In genomic region chr6:82917778-82918129, GRCm38 (mm10) we compare ENCODE assay signal across 8 mouse cellular contexts. TPM values are rescaled to one million over a fixed set of nuclear protein-coding genes. Genes with fewer than 3 reads are reported as not detected.
DNase-seq lines count a peak whose midpoint lies in the region; ATAC-seq and TF ChIP-seq lines count a peak whose summit lies in the region.

No protein-coding gene starts in this region.

- ATAC-seq in heart, embryonic 14.5 days (ENCODE audit: insufficient number of reproducible peaks, insufficient read depth, low FRiP score, low read depth), result 0 out of 2 replicates have a peak, but pooled peaks have one; percentile 22
- peak; percentile 19; the same call in 1 of the 2 replicates for ATAC-seq in forebrain, embryonic 16.5 days
- ATAC-seq in neural tube, embryonic 15.5 days (ENCODE audit: low FRiP score), result peak; percentile 29; the same call in 1 of the 2 replicates

- 0 out of 2 replicates have a peak, but pooled peaks cover 5% of the 10 kb centered on the region for H3K27me3 ChIP-seq in heart, embryonic 14.5 days (ENCODE audit: control insufficient read depth, insufficient read depth, low read length)
- no peaks in the 10 kb centered on the region for H3K27me3 ChIP-seq in forebrain, embryonic 16.5 days (replicated peaks; ENCODE audit: control insufficient read depth, insufficient read depth, low read length)
- no peaks in the 10 kb centered on the region; the same call in 1 of the 2 replicates for H3K27me3 ChIP-seq in neural tube, embryonic 15.5 days (replicated peaks)

- no peak overlapping the region for H3K4me2 ChIP-seq in heart, embryonic 14.5 days (ENCODE audit: low read length)
- H3K4me2 ChIP-seq in forebrain, embryonic 16.5 days (ENCODE audit: low read length), result no peak overlapping the region
- no peak overlapping the region for H3K4me2 ChIP-seq in neural tube, embryonic 15.5 days

- H3K4me3 ChIP-seq in heart, embryonic 14.5 days (ENCODE audit: control insufficient read depth in 1 of 2, insufficient read depth in 1 of 2, low read depth in 1 of 2, low read length in 2 of 2), result no peak overlapping the region
- no peak overlapping the region for H3K4me3 ChIP-seq in forebrain, embryonic 16.5 days (replicated peaks; ENCODE audit: low read length)
- no peak overlapping the region for H3K4me3 ChIP-seq in lung, adult 2 months (replicated peaks; ENCODE audit: extremely low read depth, low read depth, low read length)
- H3K4me3 ChIP-seq in neural tube, embryonic 15.5 days (replicated peaks), result no peak overlapping the region

- no peak overlapping the region for H3K27ac ChIP-seq in heart, embryonic 14.5 days (replicated peaks in 1 of 2; ENCODE audit: control insufficient read depth in 1 of 2, insufficient read depth in 1 of 2, low read depth in 2 of 2, low read length in 2 of 2)
- H3K27ac ChIP-seq in forebrain, embryonic 16.5 days (ENCODE audit: low read length), result no peak overlapping the region
- H3K27ac ChIP-seq in neural tube, embryonic 15.5 days (replicated peaks), result no peak overlapping the region

- WGBS in heart, embryonic 14.5 days, result 13% methylated on average over 8 of the region's 8 CpGs
- WGBS in forebrain, embryonic 16.5 days, result 13% methylated on average over 8 of the region's 8 CpGs
- WGBS in lung, adult 2 months, result 18% methylated on average over 8 of the region's 8 CpGs
- 23% methylated on average over 8 of the region's 8 CpGs for WGBS in neural tube, embryonic 15.5 days

- no peak for TF ChIP-seq POLR2A in lung, adult 2 months (IDR thresholded peaks at IDR 0.05; ENCODE audit: borderline replicate concordance, extremely low read depth, low read depth, low read length)

- no peaks in the 10 kb centered on the region for H3K36me3 ChIP-seq in heart, embryonic 14.5 days (ENCODE audit: control insufficient read depth, insufficient read depth, low read length)
- 0 out of 2 replicates have a peak, but pooled peaks cover 2% of the 10 kb centered on the region for H3K36me3 ChIP-seq in forebrain, embryonic 16.5 days (ENCODE audit: control insufficient read depth, insufficient read depth)
- peaks cover 33% of the 10 kb centered on the region for H3K36me3 ChIP-seq in neural tube, embryonic 15.5 days

- no peak for DNase-seq in heart, adult 11 months
- DNase-seq in adipocyte (ENCODE audit: low spot score), result peak; percentile 32
- DNase-seq in kidney, adult 9 months, result peak; percentile 31
- peak; percentile 49 for DNase-seq in lung, adult 2 months
- DNase-seq in urinary bladder, postnatal 36 days (ENCODE audit: low spot score in 2 of 2), result peak; percentile 23 to 30

- no peaks in the 10 kb centered on the region for H3K9me3 ChIP-seq in heart, embryonic 14.5 days (ENCODE audit: control insufficient read depth, low read length)
- no peaks in the 10 kb centered on the region for H3K9me3 ChIP-seq in forebrain, embryonic 16.5 days (ENCODE audit: control insufficient read depth, low read length)
- no peaks in the 10 kb centered on the region for H3K9me3 ChIP-seq in neural tube, embryonic 15.5 days (replicated peaks)

- H3K9ac ChIP-seq in heart, embryonic 14.5 days (ENCODE audit: low read length), result no peak overlapping the region
- no peak overlapping the region for H3K9ac ChIP-seq in forebrain, embryonic 16.5 days (replicated peaks; ENCODE audit: low read depth, low read length)
- no peak overlapping the region for H3K9ac ChIP-seq in neural tube, embryonic 15.5 days (replicated peaks)

- peak; percentile 42; the same call in 1 of the 2 replicates for TF ChIP-seq CTCF in lung, adult 2 months (IDR thresholded peaks at IDR 0.05; ENCODE audit: insufficient read depth, low read length)

- no peaks in the 10 kb centered on the region; a peak in 1 of 4 replicates for H3K4me1 ChIP-seq in heart, embryonic 14.5 days (ENCODE audit: control insufficient read depth in 2 of 2, insufficient read depth in 2 of 2, low read length in 2 of 2)
- peaks cover 2% of the 10 kb centered on the region; the same call in 1 of the 2 replicates for H3K4me1 ChIP-seq in forebrain, embryonic 16.5 days (replicated peaks; ENCODE audit: control insufficient read depth, insufficient read depth, low read length)
- H3K4me1 ChIP-seq in lung, adult 2 months (ENCODE audit: control insufficient read depth, insufficient read depth, low read length), result 0 out of 2 replicates have a peak, but pooled peaks cover 4% of the 10 kb centered on the region
- no peaks in the 10 kb centered on the region for H3K4me1 ChIP-seq in neural tube, embryonic 15.5 days

RNA-seq across cellular contexts. Expression of gene Sema4f, which starts 21.8 kb away (rescaled TPM):
- not detected in 2 replicates for polyA plus RNA-seq in heart, embryonic 14.5 days (2014; fragmentation: Nextera tagmentation; extraction: Ambion mirVana)
- 16.3 and 18.7 TPM in 2 replicates for polyA plus RNA-seq in forebrain, embryonic 16.5 days (2015; fragmentation: Nextera tagmentation; extraction: Ambion mirVana)
- polyA plus RNA-seq in lung, adult 2 months (2012; rRNA removed), result 15.3 and 18.3 TPM in 2 replicates
- polyA plus RNA-seq in neural tube, embryonic 15.5 days (2015; fragmentation: Nextera tagmentation; extraction: Ambion mirVana), result 24.3 and 26.1 TPM in 2 replicates

RNA-seq across cellular contexts. Expression of gene M1ap, which starts 28.9 kb away (rescaled TPM):
- 0.35 and 1.4 TPM in 2 replicates for polyA plus RNA-seq in heart, embryonic 14.5 days (2014; fragmentation: Nextera tagmentation; extraction: Ambion mirVana)
- polyA plus RNA-seq in forebrain, embryonic 16.5 days (2015; fragmentation: Nextera tagmentation; extraction: Ambion mirVana), result not detected in 2 replicates
- polyA plus RNA-seq in lung, adult 2 months (2012; rRNA removed), result 2.3 and 3.5 TPM in 2 replicates
- 0.20 TPM in 1 of 2 replicates, not detected in the other for polyA plus RNA-seq in neural tube, embryonic 15.5 days (2015; fragmentation: Nextera tagmentation; extraction: Ambion mirVana)

Comparison
In these comparisons a context has a peak if more than half of its experiments do, and no peak if none do; other contexts are left out.
1. RNA of gene Sema4f, which starts 21.8 kb away (polyA plus RNA-seq): 24.3 to 26.1 TPM in neural tube, embryonic 15.5 days, 16.3 to 18.7 TPM in forebrain, embryonic 16.5 days and 15.3 to 18.3 TPM in lung, adult 2 months; not detected in heart, embryonic 14.5 days; every median in the first group is over 10 times any median in the second.
2. Peak in every context shown above with its lines, with median percentiles within 50 percentile points of each other: ATAC-seq.